Mouse (Mus musculus) liver, adult 2 months (tissue): ENCODE measurements around the gene Capn9. TPM values are rescaled to one million over a fixed set of nuclear protein-coding genes. Genes with fewer than 3 reads are reported as not detected.

ENCODE experiments used
- DNase-seq: peaks from one replicate; pipeline ENCODE4 v3.0.0-alpha.2; 2011; ENCODE audit warnings: low read depth, low spot score; ENCODE audit errors: extremely low read depth
- H3K27ac ChIP-seq: fragments of 200-500 bp; replicated peaks from 2 replicates; pipeline ENCODE4 v1.5.1; 2012; ENCODE audit warnings: low read depth, mild to moderate bottlenecking, control low read depth, inconsistent platforms, low read length; ENCODE audit not compliant: insufficient read depth
- H3K27me3 ChIP-seq: fragments of 200-500 bp; 2 replicates; pipeline ENCODE4 v1.6.1; 2012; ENCODE audit warnings: mild to moderate bottlenecking, moderate library complexity, low read length, inconsistent platforms; ENCODE audit not compliant: control insufficient read depth, insufficient read depth
- H3K36me3 ChIP-seq: fragments of 200-500 bp; 2 replicates; pipeline ENCODE4 v1.6.1; 2012; ENCODE audit warnings: low read length, inconsistent platforms; ENCODE audit not compliant: control insufficient read depth, insufficient read depth
- H3K4me1 ChIP-seq: fragments of 200-500 bp; 2 replicates; pipeline ENCODE4 v1.6.1; 2011; ENCODE audit warnings: low read length; ENCODE audit not compliant: control insufficient read depth, insufficient read depth
- H3K4me3 ChIP-seq: fragments of 200-500 bp; 2 replicates; pipeline ENCODE4 v1.5.1; 2011; ENCODE audit warnings: low read depth, mild to moderate bottlenecking, control low read depth, low read length, moderate library complexity; ENCODE audit not compliant: insufficient read depth
- H3K79me2 ChIP-seq: fragments of 200-500 bp; 2 replicates; pipeline ENCODE4 v1.6.1; 2012; ENCODE audit warnings: inconsistent platforms, mild to moderate bottlenecking, low read length, moderate library complexity; ENCODE audit not compliant: control insufficient read depth, insufficient read depth
- H3K9ac ChIP-seq: fragments of 200-500 bp; 2 replicates; pipeline ENCODE4 v1.6.1; 2012; ENCODE audit warnings: low read depth, mild to moderate bottlenecking, control low read depth, inconsistent platforms, low read length
- CTCF ChIP-seq: fragments of 200-500 bp; IDR thresholded peaks from 2 replicates; pipeline ENCODE4 v1.5.1; 2011; ENCODE audit warnings: low read depth, low read length, control low read depth
- POLR2A ChIP-seq: fragments of 200-500 bp; IDR thresholded peaks from 2 replicates; pipeline ENCODE4 v1.6.1; 2011; ENCODE audit warnings: low read length, control low read depth; ENCODE audit not compliant: insufficient read depth; ENCODE audit errors: extremely low read depth
- WGBS: fragments of 180-500 bp; shearing (Covaris S2); methylation state at CpG from one replicate; pipeline ENCODE4 v1.1.7; 2018; 5-methylcytosine and 5-hydroxymethylcytosine counted together
- polyA plus RNA-seq: library from polyadenylated mRNA; depleted of rRNA; stranded (reverse); fragments of >200 nt; gene quantifications from 2 replicates; pipeline ENCODE4 v1.2.3, GENCODE M21; 2012
- total RNA-seq: library from RNA; depleted of rRNA; stranded (reverse); fragments of >200 nt; gene quantifications from 2 replicates; pipeline ENCODE4 v1.2.3, GENCODE M21; 2014

Capn9 gene
- total and polyA plus RNA-seq, 2 experiments, result not detected

DNA sequence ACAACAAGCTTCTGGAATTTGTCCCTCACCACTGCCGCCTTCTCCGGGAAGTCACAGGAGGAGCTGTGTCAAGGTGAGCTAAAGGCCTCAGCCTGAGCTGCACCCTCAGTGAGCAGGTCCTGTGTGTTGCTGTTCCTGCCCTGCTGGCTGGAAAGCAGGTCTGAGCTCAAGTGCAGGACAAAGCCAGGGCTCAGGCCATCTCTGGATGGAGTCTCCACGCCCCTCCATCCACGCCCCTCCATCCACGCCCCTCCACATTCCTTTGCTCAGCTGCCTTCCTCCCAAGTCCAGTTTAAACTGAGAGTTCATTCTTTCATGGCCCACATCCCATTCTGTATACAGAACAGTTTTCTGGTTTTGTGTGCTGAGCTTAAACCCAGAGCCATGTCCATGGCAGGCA is 40.5 kb upstream of the Capn9 start:
- H3K9ac ChIP-seq, result no peak overlapping the region
- no peak for TF ChIP-seq CTCF
- no peak for TF ChIP-seq POLR2A
- H3K79me2 ChIP-seq, result no peaks in the 10 kb centered on the region
- H3K4me3 ChIP-seq, result no peak overlapping the region
- no peaks in the 10 kb centered on the region for H3K27me3 ChIP-seq
- no peak overlapping the region for H3K27ac ChIP-seq
- no peaks in the 10 kb centered on the region for H3K4me1 ChIP-seq
- no peak for DNase-seq
- H3K36me3 ChIP-seq, result peaks cover 30% of the 10 kb centered on the region; the same call in 1 of the 2 replicates
- 94% methylated on average over 5 of the region's 5 CpGs for WGBS

GRCm38 (mm10) chr8:124540906-124541305 is 35.0 kb upstream of the Capn9 start:
- Histone ChIP-seq H3K79me2 (no peaks in the 10 kb centered on the region), H3K9ac (no peak overlapping the region), H3K4me3 (no peak overlapping the region), H3K27ac (no peak overlapping the region), H3K4me1 (no peaks in the 10 kb centered on the region), H3K36me3 (peaks cover 24% of the 10 kb centered on the region; the same call in 1 of the 2 replicates), H3K27me3 (no peaks in the 10 kb centered on the region)
- 80% methylated on average over 12 of the region's 12 CpGs for WGBS
- TF ChIP-seq POLR2A, result no peak
- no peak for TF ChIP-seq CTCF
- no peak for DNase-seq

- Histone ChIP-seq H3K36me3 (peaks cover 26% of the 10 kb centered on the region), H3K79me2 (no peaks in the 10 kb centered on the region)
- 88% methylated on average over 4 of the region's 4 CpGs for WGBS
Observed at GRCm38 (mm10) chr8:124542001-124542400, 33.9 kb upstream of the Capn9 start.

DNA sequence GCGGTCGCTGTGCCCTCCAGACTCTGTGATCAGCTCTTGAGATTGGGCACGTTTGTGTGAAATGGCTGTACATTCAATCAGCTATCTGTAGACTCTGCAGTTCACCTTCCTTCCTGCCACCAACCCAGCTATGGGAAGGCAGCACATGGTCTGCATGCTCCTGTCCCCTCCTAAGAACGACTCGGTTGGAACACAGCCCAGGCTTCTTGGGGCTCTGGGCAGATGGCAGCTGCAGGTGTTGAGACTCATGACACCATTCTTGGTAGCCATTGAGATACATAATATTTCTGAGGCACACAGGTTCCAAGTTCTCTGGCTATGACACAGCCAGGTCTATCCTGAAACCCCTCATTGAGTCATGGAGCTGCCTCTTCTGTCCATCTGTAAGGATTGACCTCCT is 32.6 kb upstream of the Capn9 start:
- TF ChIP-seq CTCF, result no peak
- TF ChIP-seq POLR2A, result no peak
- 90% methylated on average over 5 of the region's 5 CpGs for WGBS

More at GRCm38 (mm10) chr8:124542001-124542400, 33.9 kb upstream of the Capn9 start:
- no peak for DNase-seq
- Histone ChIP-seq H3K27me3 (no peaks in the 10 kb centered on the region), H3K27ac (no peak overlapping the region), H3K9ac (no peak overlapping the region), H3K4me3 (no peak overlapping the region), H3K4me1 (no peaks in the 10 kb centered on the region)
- TF ChIP-seq CTCF (no peak), POLR2A (no peak)

GRCm38 (mm10) chr8:124546371-124546770 is 29.5 kb upstream of the Capn9 start:
- Histone ChIP-seq H3K27ac (no peak overlapping the region), H3K4me1 (no peaks in the 10 kb centered on the region), H3K4me3 (no peak overlapping the region), H3K79me2 (no peaks in the 10 kb centered on the region), H3K36me3 (peaks cover 29% of the 10 kb centered on the region), H3K27me3 (no peaks in the 10 kb centered on the region), H3K9ac (no peak overlapping the region)
- DNase-seq, result no peak
- TF ChIP-seq CTCF (no peak), POLR2A (no peak)
- WGBS, result 92% methylated on average over 6 of the region's 6 CpGs

More for the DNA sequence above, 32.6 kb upstream of the Capn9 start:
- no peaks in the 10 kb centered on the region for H3K79me2 ChIP-seq
- peaks cover 30% of the 10 kb centered on the region for H3K36me3 ChIP-seq
- H3K9ac ChIP-seq, result no peak overlapping the region
- no peak overlapping the region for H3K4me3 ChIP-seq
- H3K27ac ChIP-seq, result no peak overlapping the region
- no peaks in the 10 kb centered on the region for H3K4me1 ChIP-seq
- H3K27me3 ChIP-seq, result no peaks in the 10 kb centered on the region
- DNase-seq, result no peak

DNA sequence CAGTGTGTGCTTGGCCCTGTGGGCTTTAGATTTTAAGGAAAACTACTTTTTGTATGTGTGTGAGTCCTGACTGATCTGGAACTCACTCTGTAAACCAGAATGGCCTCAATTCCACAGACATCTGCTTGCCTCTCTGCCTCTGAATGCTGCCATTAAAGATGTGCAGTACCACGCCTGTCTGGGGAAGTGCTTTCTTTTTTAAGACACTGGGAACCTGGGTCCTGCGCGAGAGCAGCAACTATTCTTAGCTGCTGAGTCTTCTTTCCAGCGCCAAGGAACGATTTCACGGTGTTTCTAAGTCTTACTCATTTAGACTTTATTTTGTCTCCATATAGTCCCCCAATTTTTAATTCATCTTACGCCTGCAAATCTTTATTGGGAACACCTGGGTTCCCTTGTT is 29.1 kb upstream of the Capn9 start:
- no peak for TF ChIP-seq CTCF
- no peak for TF ChIP-seq POLR2A
- no peaks in the 10 kb centered on the region for H3K4me1 ChIP-seq
- WGBS, result 96% methylated on average over 7 of the region's 7 CpGs
- H3K27ac ChIP-seq, result no peak overlapping the region
- H3K27me3 ChIP-seq, result no peaks in the 10 kb centered on the region
- DNase-seq, result no peak
- H3K79me2 ChIP-seq, result no peaks in the 10 kb centered on the region
- H3K36me3 ChIP-seq, result peaks cover 27% of the 10 kb centered on the region
- H3K4me3 ChIP-seq, result no peak overlapping the region
- H3K9ac ChIP-seq, result no peak overlapping the region
